Mouse (Mus musculus): ENCODE results near the gene Ahctf1.
"Not testable (repeated sequence)": the region's sequence is repeated elsewhere in the genome, so short reads cannot be mapped to it uniquely, and the experiment has no call there.

Ahctf1 gene

GRCm38 (mm10) chr1:179804140-179804881, 831 bp upstream of the Ahctf1 start:
- DNase-seq (ENCODE audit: low read depth) = no peak

GRCm38 (mm10) chr1:179802610-179803512, 619 bp downstream of the Ahctf1 start, which contains the start of gene Gm10518:
Gm10518 (plus strand) TSS chr1:179803376.
- DNase-seq (ENCODE audit: low read depth) = peak; percentile 18

- no peak for DNase-seq (ENCODE audit: low read depth)
Observed at GRCm38 (mm10) chr1:179798794-179799193, 4.7 kb downstream of the Ahctf1 start.

- no peak for DNase-seq (ENCODE audit: low read depth)
Observed at GRCm38 (mm10) chr1:179787281-179787680, 16.2 kb downstream of the Ahctf1 start.

GRCm38 (mm10) chr1:179785502-179785901, 18.0 kb downstream of the Ahctf1 start:
- DNase-seq (ENCODE audit: low read depth) = no peak

- no peak for DNase-seq (ENCODE audit: low read depth)
Observed at GRCm38 (mm10) chr1:179784098-179784497, 19.4 kb downstream of the Ahctf1 start.

GRCm38 (mm10) chr1:179776831-179777230, 26.6 kb downstream of the Ahctf1 start:
- DNase-seq (ENCODE audit: low read depth) = no peak

- DNase-seq (ENCODE audit: low read depth) = no peak
Observed at GRCm38 (mm10) chr1:179760553-179760952, 42.9 kb downstream of the Ahctf1 start.

- no peak for DNase-seq (ENCODE audit: low read depth)
Observed at GRCm38 (mm10) chr1:179760086-179760485, 43.4 kb downstream of the Ahctf1 start.

GRCm38 (mm10) chr1:179756477-179756876, 47.0 kb downstream of the Ahctf1 start:
- DNase-seq (ENCODE audit: low read depth) = no peak

GRCm38 (mm10) chr1:179753006-179753405, 50.5 kb downstream of the Ahctf1 start:
- DNase-seq (ENCODE audit: low read depth) = no peak

GRCm38 (mm10) chr1:179752276-179752675, 51.2 kb downstream of the Ahctf1 start:
- DNase-seq (ENCODE audit: low read depth) = no peak

GRCm38 (mm10) chr1:179745171-179745570, 58.3 kb downstream of the Ahctf1 start, which contains the start of gene Kif28:
Kif28 (minus strand) TSS chr1:179745271.
- DNase-seq (ENCODE audit: low read depth) = no peak

- no peak for DNase-seq (ENCODE audit: low read depth)
Observed at GRCm38 (mm10) chr1:179743593-179744193, 59.8 kb downstream of the Ahctf1 start.

- DNase-seq (ENCODE audit: low read depth) = no peak
Observed at GRCm38 (mm10) chr1:179736483-179736882, 67.0 kb downstream of the Ahctf1 start.

- DNase-seq (ENCODE audit: low read depth) = no peak
Observed at GRCm38 (mm10) chr1:179734500-179735474, 68.7 kb downstream of the Ahctf1 start.

- DNase-seq (ENCODE audit: low read depth) = no peak
Observed at GRCm38 (mm10) chr1:179731391-179731790, 72.1 kb downstream of the Ahctf1 start.

- DNase-seq (ENCODE audit: low read depth) = no peak
Observed at GRCm38 (mm10) chr1:179728661-179729060, 74.8 kb downstream of the Ahctf1 start.

- DNase-seq (ENCODE audit: low read depth) = no peak
Observed at GRCm38 (mm10) chr1:179722811-179723469, 80.5 kb downstream of the Ahctf1 start.

GRCm38 (mm10) chr1:179715786-179716185, 87.7 kb downstream of the Ahctf1 start:
- DNase-seq (ENCODE audit: low read depth) = no peak

GRCm38 (mm10) chr1:179715289-179715688, 88.2 kb downstream of the Ahctf1 start:
- not testable (repeated sequence) for DNase-seq (ENCODE audit: low read depth)
